Mouse (Mus musculus) testis, adult 2 months (tissue): ENCODE measurements around the gene Ska2. TPM values are rescaled to one million over a fixed set of nuclear protein-coding genes. Genes with fewer than 3 reads are reported as not detected.

Experiments
- H3K27ac ChIP-seq: fragments of 200-500 bp; 2 replicates; pipeline ENCODE4 v1.5.1; 2012; ENCODE audit warnings: low read depth, low read length; ENCODE audit not compliant: control insufficient read depth, insufficient read depth
- H3K27me3 ChIP-seq: fragments of 200-500 bp; 2 replicates; pipeline ENCODE4 v1.6.1; 2012; ENCODE audit warnings: mild to moderate bottlenecking, low read length, moderate library complexity; ENCODE audit not compliant: control insufficient read depth, insufficient read depth
- H3K36me3 ChIP-seq: fragments of 200-500 bp; 2 replicates; pipeline ENCODE4 v1.6.1; 2012; ENCODE audit warnings: mild to moderate bottlenecking, low read length; ENCODE audit not compliant: control insufficient read depth, insufficient read depth
- H3K4me1 ChIP-seq: fragments of 200-500 bp; 2 replicates; pipeline ENCODE4 v1.6.1; 2012; ENCODE audit warnings: low read length; ENCODE audit not compliant: control insufficient read depth, insufficient read depth
- H3K4me3 ChIP-seq: fragments of 200-500 bp; 2 replicates; pipeline ENCODE4 v1.5.1; 2012; ENCODE audit warnings: low read depth, mild to moderate bottlenecking, low read length, moderate library complexity, mixed read lengths; ENCODE audit not compliant: control insufficient read depth
- CTCF ChIP-seq: fragments of 200-500 bp; IDR thresholded peaks from 2 replicates; pipeline ENCODE4 v1.5.1; 2012; ENCODE audit warnings: low read depth, mild to moderate bottlenecking, inconsistent platforms, low read length, moderate library complexity; ENCODE audit not compliant: control insufficient read depth, insufficient read depth, insufficient replicate concordance
- POLR2A ChIP-seq: fragments of 200-500 bp; IDR thresholded peaks from 2 replicates; pipeline ENCODE4 v1.6.1; 2012; ENCODE audit warnings: low read depth, mild to moderate bottlenecking, inconsistent platforms, low read length, moderate library complexity; ENCODE audit not compliant: control insufficient read depth
- polyA plus RNA-seq: library from polyadenylated mRNA; depleted of rRNA; stranded (reverse); fragments of >200 nt; gene quantifications from 2 replicates; pipeline ENCODE4 v1.2.3, GENCODE M21; 2012

Gene Ska2
- polyA plus RNA-seq, 1 experiment = 2.8 TPM

DNA sequence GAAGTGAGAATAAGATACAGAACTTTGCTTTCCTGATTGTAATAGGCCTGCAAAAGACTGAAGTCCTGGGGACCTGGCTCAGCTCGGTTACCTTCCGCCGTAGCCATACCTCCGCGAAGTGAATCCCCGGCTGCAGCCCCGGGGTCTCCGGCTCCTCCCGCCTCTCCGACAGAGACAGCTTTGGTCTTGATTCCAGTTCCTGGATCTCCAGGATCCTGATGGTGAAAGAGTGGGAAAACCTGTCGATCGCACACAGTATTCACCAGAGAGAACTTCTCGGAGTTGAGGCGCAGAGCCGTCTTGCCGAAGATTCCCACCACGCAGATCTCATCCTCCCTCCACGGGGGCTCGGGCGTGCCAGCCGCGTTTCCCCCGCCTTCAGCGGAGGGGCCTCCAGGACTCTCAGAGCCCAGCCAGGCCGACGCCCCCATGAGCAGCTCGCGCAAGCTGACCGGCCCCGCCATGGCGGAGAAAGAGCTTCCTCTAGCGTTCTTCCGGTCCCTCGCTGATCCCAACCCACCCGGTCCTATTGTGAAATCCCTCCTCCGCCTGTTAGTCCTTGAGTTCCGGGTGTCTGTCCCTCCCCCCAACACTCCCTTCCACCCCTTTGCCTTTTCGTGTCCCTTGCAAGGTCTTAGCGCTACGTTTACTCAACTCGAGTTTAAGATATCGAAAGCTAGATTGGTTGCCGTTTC lies 22.6 kb upstream of the Ska2 start, which contains the start of gene Smg8:
Smg8 (minus strand) TSS at position 485 of the 695 bp plus-strand sequence.
- Histone ChIP-seq H3K36me3 (peaks cover 3% of the 10 kb centered on the region), H3K4me1 (peaks cover 9% of the 10 kb centered on the region), H3K27ac (peak within 1 kb of the TSS; percentile 83), H3K27me3 (no peaks in the 10 kb centered on the region), H3K4me3 (peak within 1 kb of the TSS; percentile 99)
- TF ChIP-seq CTCF (0 out of 2 replicates have a peak, but pooled peaks have one; percentile 6), POLR2A (peak; percentile 78; the same call in 1 of the 2 replicates)

DNA sequence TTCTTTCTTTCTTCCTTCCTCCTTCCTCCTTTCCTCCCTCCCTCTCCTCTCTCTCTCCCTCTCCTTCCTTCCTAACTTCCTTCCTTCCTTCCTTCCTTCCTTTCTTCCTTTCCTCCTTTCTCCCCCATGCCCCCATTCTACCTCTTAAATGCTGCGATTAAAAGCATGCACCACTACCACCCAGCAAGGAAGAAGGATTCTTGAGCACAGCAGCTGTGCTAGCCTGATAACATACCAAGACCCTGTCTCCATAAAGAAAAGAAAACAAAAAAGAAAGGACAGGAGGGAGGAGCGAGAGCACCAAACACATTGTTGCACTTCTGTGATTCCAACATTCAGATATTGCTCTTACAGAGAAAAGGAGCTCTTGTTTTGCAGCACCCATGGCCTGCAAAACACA lies 21.9 kb upstream of the Ska2 start:
- H3K27ac ChIP-seq = peak overlapping the region; percentile 83
- H3K4me3 ChIP-seq = peak overlapping the region; percentile 99
- peaks cover 1% of the 10 kb centered on the region; the same call in 1 of the 2 replicates for H3K36me3 ChIP-seq
- H3K4me1 ChIP-seq = peaks cover 9% of the 10 kb centered on the region
- no peaks in the 10 kb centered on the region for H3K27me3 ChIP-seq
- TF ChIP-seq CTCF (no peak), POLR2A (no peak)

- TF ChIP-seq POLR2A (no peak), CTCF (no peak)
- Histone ChIP-seq H3K4me3 (peak within 1 kb of the TSS; percentile 93), H3K36me3 (no peaks in the 10 kb centered on the region), H3K27ac (peak within 1 kb of the TSS; percentile 97), H3K27me3 (no peaks in the 10 kb centered on the region), H3K4me1 (no peaks in the 10 kb centered on the region)
Observed at GRCm38 (mm10) chr11:87108409-87108754, 652 bp upstream of the Ska2 start, which contains the start of gene Prr11. Prr11 (minus strand) TSS chr11:87108708.

DNA sequence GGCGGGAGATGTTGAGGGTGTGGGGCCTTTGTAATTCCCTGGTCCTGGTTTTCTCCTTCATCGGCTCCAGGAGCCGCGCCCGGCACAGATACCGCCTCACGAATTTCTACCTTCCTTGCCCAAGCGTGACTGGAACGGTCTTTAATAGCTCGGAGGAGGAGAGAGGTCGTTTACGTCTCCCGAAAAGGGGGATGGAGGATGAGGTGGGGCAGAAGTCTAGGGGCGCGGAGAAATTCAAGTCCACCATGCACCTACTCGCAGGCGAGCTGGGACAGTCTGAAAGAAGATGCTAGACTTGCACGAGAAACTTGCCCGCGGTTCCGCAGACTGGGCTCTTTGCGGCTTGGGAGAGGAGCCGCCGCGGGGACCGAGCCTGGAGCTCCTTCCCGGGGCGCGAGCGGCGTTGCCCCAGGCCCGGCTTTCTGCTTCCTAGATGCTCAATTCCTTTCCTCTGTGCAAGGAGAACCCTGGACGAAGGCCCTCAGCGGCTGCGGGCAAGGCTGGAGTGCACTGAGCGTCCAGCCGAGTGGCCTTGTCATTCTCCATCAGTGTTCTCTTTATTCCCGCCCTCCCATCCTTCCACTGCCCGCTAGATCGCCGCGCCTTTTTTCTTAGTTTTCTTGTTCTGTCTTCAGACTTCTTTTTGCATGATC lies 611 bp downstream of the Ska2 start:
- Histone ChIP-seq H3K27ac (peak overlapping the region; percentile 97), H3K4me3 (peak overlapping the region; percentile 93), H3K36me3 (no peaks in the 10 kb centered on the region), H3K4me1 (no peaks in the 10 kb centered on the region), H3K27me3 (no peaks in the 10 kb centered on the region)
- no peak for TF ChIP-seq CTCF
- TF ChIP-seq POLR2A = no peak

DNA sequence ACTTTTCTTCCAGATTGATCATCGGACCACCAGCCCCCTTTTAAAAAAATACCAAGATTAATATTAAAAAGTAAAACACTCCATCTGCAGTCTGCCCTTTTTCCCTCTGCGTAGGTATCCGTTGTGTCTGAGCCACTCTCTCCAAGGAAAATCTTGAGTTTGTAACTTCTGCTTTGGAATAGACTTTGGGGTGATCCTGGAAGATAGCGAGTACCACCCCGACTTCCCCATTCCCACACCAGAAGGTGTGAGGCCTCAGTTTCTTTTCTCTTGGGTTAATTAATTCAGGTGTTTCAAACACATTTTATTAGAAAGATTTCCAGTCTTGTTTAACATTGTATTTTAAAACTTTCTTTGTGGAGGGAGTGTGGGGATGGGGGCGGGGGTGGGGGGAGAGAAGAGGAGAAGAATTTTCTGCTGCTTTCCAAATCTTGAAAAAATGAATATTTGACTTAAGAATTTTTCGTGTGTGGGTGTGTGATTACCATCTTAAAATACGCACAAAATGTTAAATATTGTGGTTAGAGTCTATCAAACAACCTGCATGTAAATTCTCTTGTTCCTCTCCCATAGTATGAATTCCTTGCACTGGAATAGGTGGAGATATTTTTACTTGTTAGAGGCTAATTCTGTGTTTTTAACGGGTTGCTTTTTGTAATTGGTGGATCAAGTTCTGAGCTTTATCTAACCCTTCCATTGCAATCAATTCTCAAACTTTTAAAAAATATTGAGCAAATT lies 1.3 kb downstream of the Ska2 start:
- no peaks in the 10 kb centered on the region for H3K27me3 ChIP-seq
- TF ChIP-seq POLR2A (no peak), CTCF (no peak)
- peak overlapping the region; percentile 93; the same call in 1 of the 2 replicates for H3K4me3 ChIP-seq
- H3K4me1 ChIP-seq = no peaks in the 10 kb centered on the region
- H3K27ac ChIP-seq = no peak overlapping the region
- no peaks in the 10 kb centered on the region for H3K36me3 ChIP-seq

- no peak overlapping the region for H3K4me3 ChIP-seq
- no peaks in the 10 kb centered on the region for H3K27me3 ChIP-seq
- no peaks in the 10 kb centered on the region; the same call in 1 of the 2 replicates for H3K4me1 ChIP-seq
- no peak overlapping the region for H3K27ac ChIP-seq
- TF ChIP-seq POLR2A (no peak), CTCF (no peak)
- H3K36me3 ChIP-seq = peaks cover 4% of the 10 kb centered on the region
Observed at GRCm38 (mm10) chr11:87121864-87122263, 12.8 kb downstream of the Ska2 start.

- TF ChIP-seq POLR2A = no peak
- no peak for TF ChIP-seq CTCF
- Histone ChIP-seq H3K4me3 (peak overlapping the region; percentile 62), H3K27ac (no peak overlapping the region), H3K27me3 (no peaks in the 10 kb centered on the region), H3K4me1 (no peaks in the 10 kb centered on the region; the same call in 1 of the 2 replicates), H3K36me3 (peaks cover 4% of the 10 kb centered on the region)
Observed at GRCm38 (mm10) chr11:87125562-87125961, 16.5 kb downstream of the Ska2 start.
